Mouse (Mus musculus): ENCODE measurements around the gene Cbr3. TPM values are rescaled to one million over a fixed set of nuclear protein-coding genes. Genes with fewer than 3 reads are reported as not detected.

The Cbr3 gene
- polyA plus RNA-seq, 1 experiment from 2014 or later, result 0.36 TPM

DNA sequence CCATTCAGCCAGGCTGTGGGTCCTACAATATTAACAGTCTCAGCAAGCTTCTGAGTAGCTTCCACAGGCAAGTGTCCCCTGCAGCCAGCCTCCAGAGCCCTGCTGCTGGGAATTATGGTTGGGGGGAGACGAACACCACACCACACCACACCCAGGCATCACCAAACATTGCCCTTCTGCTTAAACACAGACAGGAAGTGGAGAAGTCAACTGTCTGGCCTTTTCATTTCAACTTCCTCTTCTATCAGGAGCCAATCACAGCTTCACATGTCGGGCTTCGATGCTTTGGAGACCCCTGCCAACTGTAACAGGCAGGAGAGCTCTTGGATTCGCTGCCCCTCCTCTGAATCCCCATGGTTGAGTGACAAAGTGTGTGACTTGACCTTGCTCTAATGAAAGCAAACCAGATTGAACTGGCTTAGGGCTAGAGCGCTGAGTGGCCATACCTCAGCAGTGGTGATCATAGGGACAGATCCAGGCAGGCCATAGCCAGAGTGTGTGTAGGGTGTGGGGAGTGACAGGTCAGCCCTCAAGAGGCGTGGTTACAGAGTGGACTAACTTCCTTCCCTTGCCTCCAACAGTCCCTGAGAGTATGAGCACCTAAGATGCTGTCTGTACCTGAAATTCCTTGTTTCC is 8.3 kb downstream of the Cbr3 start:
- Histone ChIP-seq H3K4me1 (ENCODE audit: control insufficient read depth, insufficient read depth, low read length) (no peaks in the 10 kb centered on the region), H3K36me3 (ENCODE audit: control insufficient read depth, insufficient read depth, low read length) (no peaks in the 10 kb centered on the region), H3K27me3 (ENCODE audit: control insufficient read depth, insufficient read depth, low read length) (0 out of 2 replicates have a peak, but pooled peaks cover 3% of the 10 kb centered on the region), H3K27ac (ENCODE audit: low read depth, low read length) (no peak overlapping the region), H3K4me3 (ENCODE audit: low read depth, low read length) (no peak overlapping the region), H3K9me3 (replicated peaks; ENCODE audit: control insufficient read depth, low read length) (no peaks in the 10 kb centered on the region), H3K4me2 (no peak overlapping the region), H3K9ac (ENCODE audit: low read depth, low read length) (no peak overlapping the region)
- ATAC-seq (replicated peaks; ENCODE audit: insufficient number of reproducible peaks, low FRiP score, low TSS enrichment), result no peak
- 67% methylated on average over 6 of the region's 6 CpGs for WGBS (ENCODE audit: insufficient replicate concordance)

- Histone ChIP-seq H3K4me2 (no peak overlapping the region), H3K9ac (ENCODE audit: low read depth, low read length) (no peak overlapping the region), H3K27me3 (ENCODE audit: control insufficient read depth, insufficient read depth, low read length) (no peaks in the 10 kb centered on the region), H3K4me3 (ENCODE audit: low read depth, low read length) (no peak overlapping the region), H3K27ac (ENCODE audit: low read depth, low read length) (no peak overlapping the region), H3K4me1 (ENCODE audit: control insufficient read depth, insufficient read depth, low read length) (no peaks in the 10 kb centered on the region), H3K36me3 (ENCODE audit: control insufficient read depth, insufficient read depth, low read length) (no peaks in the 10 kb centered on the region), H3K9me3 (replicated peaks; ENCODE audit: control insufficient read depth, low read length) (no peaks in the 10 kb centered on the region)
- ATAC-seq (replicated peaks; ENCODE audit: insufficient number of reproducible peaks, low FRiP score, low TSS enrichment), result no peak
- 63% methylated on average over 2 of the region's 2 CpGs for WGBS (ENCODE audit: insufficient replicate concordance)
Observed at GRCm38 (mm10) chr16:93692744-93693143, 9.7 kb downstream of the Cbr3 start.

DNA sequence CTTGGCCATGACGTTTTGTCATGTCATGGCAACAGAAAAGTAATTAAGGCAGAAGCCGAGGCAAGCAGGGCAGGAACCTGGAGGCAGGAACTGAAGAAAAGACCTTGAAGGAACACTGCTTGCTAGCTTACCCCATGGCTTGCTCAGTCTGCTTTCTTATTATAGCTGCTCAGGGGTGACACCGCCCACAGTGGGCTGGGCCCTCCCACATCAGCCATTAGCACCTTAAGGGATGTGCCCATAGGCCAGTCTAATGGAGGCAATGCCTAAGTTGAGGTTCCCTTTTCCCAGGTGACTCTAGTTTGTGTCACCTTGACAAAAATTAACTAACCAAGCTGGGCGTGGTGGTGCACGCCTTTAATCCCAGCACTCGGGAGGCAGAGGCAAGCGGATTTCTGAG is 24.1 kb downstream of the Cbr3 start:
- Histone ChIP-seq H3K9ac (ENCODE audit: low read depth, low read length) (no peak overlapping the region), H3K36me3 (ENCODE audit: control insufficient read depth, insufficient read depth, low read length) (no peaks in the 10 kb centered on the region), H3K4me2 (no peak overlapping the region), H3K4me1 (ENCODE audit: control insufficient read depth, insufficient read depth, low read length) (no peaks in the 10 kb centered on the region; the same call in 1 of the 2 replicates), H3K9me3 (replicated peaks; ENCODE audit: control insufficient read depth, low read length) (no peaks in the 10 kb centered on the region), H3K27me3 (ENCODE audit: control insufficient read depth, insufficient read depth, low read length) (peaks cover 12% of the 10 kb centered on the region), H3K4me3 (ENCODE audit: low read depth, low read length) (no peak overlapping the region), H3K27ac (ENCODE audit: low read depth, low read length) (no peak overlapping the region)
- 88% methylated on average over 7 of the region's 7 CpGs for whole genome bisulfite sequencing (ENCODE audit: insufficient replicate concordance)
- no peak for ATAC-seq (replicated peaks; ENCODE audit: insufficient number of reproducible peaks, low FRiP score, low TSS enrichment)

DNA sequence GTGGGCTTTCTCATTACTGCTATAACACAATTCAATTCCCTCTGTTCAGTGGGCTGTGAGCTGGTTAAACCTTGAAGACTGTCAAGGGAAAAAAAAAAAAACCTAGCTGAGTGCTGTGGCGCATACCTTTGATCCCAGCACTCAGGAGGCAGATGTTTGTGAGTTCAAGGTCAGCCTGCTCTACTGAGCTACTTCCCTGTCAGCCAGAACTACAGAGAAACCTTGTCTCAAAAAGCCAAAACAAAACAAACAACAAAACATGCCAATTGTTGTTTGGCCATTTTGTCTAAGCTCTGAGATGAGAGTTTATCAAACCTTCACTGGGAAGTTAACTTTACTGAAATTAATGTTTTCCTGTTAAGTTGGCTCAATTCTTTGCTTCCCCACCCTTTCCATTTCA is 26.2 kb downstream of the Cbr3 start:
- Histone ChIP-seq H3K36me3 (ENCODE audit: control insufficient read depth, insufficient read depth, low read length) (no peaks in the 10 kb centered on the region; the same call in 1 of the 2 replicates), H3K9ac (ENCODE audit: low read depth, low read length) (no peak overlapping the region), H3K4me2 (no peak overlapping the region), H3K4me3 (ENCODE audit: low read depth, low read length) (no peak overlapping the region), H3K4me1 (ENCODE audit: control insufficient read depth, insufficient read depth, low read length) (peaks cover 6% of the 10 kb centered on the region), H3K27me3 (ENCODE audit: control insufficient read depth, insufficient read depth, low read length) (peaks cover 16% of the 10 kb centered on the region), H3K9me3 (replicated peaks; ENCODE audit: control insufficient read depth, low read length) (no peaks in the 10 kb centered on the region), H3K27ac (ENCODE audit: low read depth, low read length) (no peak overlapping the region)
- no peak for ATAC-seq (replicated peaks; ENCODE audit: insufficient number of reproducible peaks, low FRiP score, low TSS enrichment)
- WGBS (ENCODE audit: insufficient replicate concordance), result 80% methylated on average over 1 of the region's 1 CpGs

- H3K4me2 ChIP-seq, result peak overlapping the region; percentile 100
- peak; percentile 21 for ATAC-seq (replicated peaks; ENCODE audit: insufficient number of reproducible peaks, low FRiP score, low TSS enrichment)
- no peaks in the 10 kb centered on the region for H3K9me3 ChIP-seq (replicated peaks; ENCODE audit: control insufficient read depth, low read length)
- peak overlapping the region; percentile 73 for H3K4me3 ChIP-seq (ENCODE audit: low read depth, low read length)
- H3K4me1 ChIP-seq (ENCODE audit: control insufficient read depth, insufficient read depth, low read length), result peaks cover 6% of the 10 kb centered on the region
- WGBS (ENCODE audit: insufficient replicate concordance), result 0% methylated on average over 11 of the region's 11 CpGs
- peak overlapping the region; percentile 46; the same call in 1 of the 2 replicates for H3K27ac ChIP-seq (ENCODE audit: low read depth, low read length)
- H3K36me3 ChIP-seq (ENCODE audit: control insufficient read depth, insufficient read depth, low read length), result no peaks in the 10 kb centered on the region; the same call in 1 of the 2 replicates
- H3K27me3 ChIP-seq (ENCODE audit: control insufficient read depth, insufficient read depth, low read length), result peaks cover 16% of the 10 kb centered on the region
- 0 out of 2 replicates have a peak overlapping the region, but pooled peaks have one; percentile 39 for H3K9ac ChIP-seq (ENCODE audit: low read depth, low read length)
Observed at GRCm38 (mm10) chr16:93710924-93711323, 27.9 kb downstream of the Cbr3 start.

DNA sequence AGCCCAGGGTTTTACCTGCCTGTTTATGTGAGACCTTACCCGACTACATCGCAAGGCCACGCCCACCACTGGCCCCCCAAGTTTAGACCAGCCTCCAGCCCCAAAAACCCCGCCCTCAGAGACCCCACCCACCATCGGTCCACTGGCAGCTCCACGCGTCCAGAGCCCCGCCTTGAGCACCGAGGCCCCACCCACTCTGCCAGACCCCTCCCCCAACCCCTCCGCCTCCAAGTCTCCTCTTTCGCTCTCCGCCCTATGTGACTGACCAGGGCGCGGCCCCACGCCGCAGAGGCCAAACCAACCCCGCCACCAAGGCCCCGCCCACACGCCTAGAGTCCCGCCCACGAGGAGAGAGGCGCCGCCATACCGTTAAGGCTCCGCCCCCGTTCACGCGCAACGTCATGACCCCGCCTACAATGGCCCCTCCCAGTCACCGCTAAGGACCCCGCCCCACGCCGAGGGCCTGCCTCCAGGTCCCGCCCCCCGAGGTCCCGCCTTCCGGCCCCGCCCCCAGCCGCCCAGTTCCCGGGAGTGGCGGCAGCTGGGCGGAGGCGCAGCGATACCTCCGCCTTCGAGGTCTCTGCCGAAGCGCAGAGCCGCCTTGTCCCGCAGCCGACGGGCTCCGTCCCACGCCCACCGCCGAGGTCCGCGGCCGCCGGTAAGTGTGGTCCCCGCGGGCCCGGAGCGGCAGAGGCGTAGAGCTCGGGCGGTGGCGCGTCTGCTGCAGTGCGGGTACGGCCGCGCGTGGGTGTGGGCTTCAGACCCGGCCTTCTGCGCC is 28.6 kb downstream of the Cbr3 start, which contains the start of gene Dop1b:
Dop1b (plus strand) TSS at position 494 of the 778 bp plus-strand sequence.
- under 1% methylated on average over 72 of the region's 77 CpGs for WGBS (ENCODE audit: insufficient replicate concordance)
- Histone ChIP-seq H3K27me3 (ENCODE audit: control insufficient read depth, insufficient read depth, low read length) (peaks cover 12% of the 10 kb centered on the region), H3K4me2 (peak within 1 kb of the TSS; percentile 100), H3K9ac (ENCODE audit: low read depth, low read length) (peak within 1 kb of the TSS; percentile 78), H3K27ac (ENCODE audit: low read depth, low read length) (peak within 1 kb of the TSS; percentile 46), H3K36me3 (ENCODE audit: control insufficient read depth, insufficient read depth, low read length) (no peaks in the 10 kb centered on the region; the same call in 1 of the 2 replicates), H3K4me3 (ENCODE audit: low read depth, low read length) (peak within 1 kb of the TSS; percentile 73), H3K4me1 (ENCODE audit: control insufficient read depth, insufficient read depth, low read length) (peaks cover 6% of the 10 kb centered on the region), H3K9me3 (replicated peaks; ENCODE audit: control insufficient read depth, low read length) (no peaks in the 10 kb centered on the region)
- ATAC-seq (replicated peaks; ENCODE audit: insufficient number of reproducible peaks, low FRiP score, low TSS enrichment), result peak; percentile 96

- WGBS (ENCODE audit: insufficient replicate concordance), result 15% methylated on average over 23 of the region's 31 CpGs
- Histone ChIP-seq H3K36me3 (ENCODE audit: control insufficient read depth, insufficient read depth, low read length) (no peaks in the 10 kb centered on the region; the same call in 1 of the 2 replicates), H3K27ac (ENCODE audit: low read depth, low read length) (peak overlapping the region; percentile 29; the same call in 1 of the 2 replicates), H3K27me3 (ENCODE audit: control insufficient read depth, insufficient read depth, low read length) (peaks cover 8% of the 10 kb centered on the region), H3K9me3 (replicated peaks; ENCODE audit: control insufficient read depth, low read length) (no peaks in the 10 kb centered on the region), H3K4me1 (ENCODE audit: control insufficient read depth, insufficient read depth, low read length) (peaks cover 9% of the 10 kb centered on the region), H3K4me3 (ENCODE audit: low read depth, low read length) (peak overlapping the region; percentile 73), H3K4me2 (peak overlapping the region; percentile 100), H3K9ac (ENCODE audit: low read depth, low read length) (peak overlapping the region; percentile 78)
- ATAC-seq (replicated peaks; ENCODE audit: insufficient number of reproducible peaks, low FRiP score, low TSS enrichment), result 0 out of 2 replicates have a peak, but pooled peaks have one; percentile 22
Observed at GRCm38 (mm10) chr16:93712189-93712885, 29.3 kb downstream of the Cbr3 start.

DNA sequence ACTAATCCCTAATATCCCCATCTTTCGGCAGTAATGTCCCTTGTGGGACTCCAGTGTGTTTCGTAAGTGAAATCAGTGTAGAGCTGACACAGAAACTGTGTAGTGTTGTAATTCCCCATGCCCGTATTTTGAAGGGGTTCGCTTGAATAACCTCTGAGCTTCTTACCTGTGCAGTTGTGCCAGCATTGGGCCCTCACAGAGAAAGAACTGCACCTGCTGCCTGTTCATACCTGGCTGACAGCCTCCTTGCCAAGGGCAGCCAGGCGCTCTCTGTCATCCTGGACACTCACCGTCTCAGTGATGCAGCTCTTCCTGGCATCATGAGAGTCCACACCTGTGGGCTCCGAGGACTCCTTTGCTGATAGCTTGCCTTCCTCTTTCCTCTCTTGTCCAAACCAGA is 30.0 kb downstream of the Cbr3 start:
- Histone ChIP-seq H3K36me3 (ENCODE audit: control insufficient read depth, insufficient read depth, low read length) (no peaks in the 10 kb centered on the region; the same call in 1 of the 2 replicates), H3K4me1 (ENCODE audit: control insufficient read depth, insufficient read depth, low read length) (peaks cover 13% of the 10 kb centered on the region), H3K9ac (ENCODE audit: low read depth, low read length) (no peak overlapping the region), H3K4me3 (ENCODE audit: low read depth, low read length) (peak overlapping the region; percentile 73; the same call in 1 of the 2 replicates), H3K4me2 (peak overlapping the region; percentile 100), H3K9me3 (replicated peaks; ENCODE audit: control insufficient read depth, low read length) (no peaks in the 10 kb centered on the region), H3K27me3 (ENCODE audit: control insufficient read depth, insufficient read depth, low read length) (peaks cover 4% of the 10 kb centered on the region), H3K27ac (ENCODE audit: low read depth, low read length) (no peak overlapping the region)
- ATAC-seq (replicated peaks; ENCODE audit: insufficient number of reproducible peaks, low FRiP score, low TSS enrichment), result no peak
- WGBS (ENCODE audit: insufficient replicate concordance), result 74% methylated on average over 7 of the region's 7 CpGs
